Mouse (Mus musculus) cerebellum, postnatal 14 days (tissue): ENCODE measurements around the gene Naa35.

Experiments used
- DNase-seq, 2 experiments: peaks; one replicate each; pipeline ENCODE4 v3.0.0; 2021; ENCODE audit warnings: mixed read lengths in 2 of 2

The Naa35 gene

DNA sequence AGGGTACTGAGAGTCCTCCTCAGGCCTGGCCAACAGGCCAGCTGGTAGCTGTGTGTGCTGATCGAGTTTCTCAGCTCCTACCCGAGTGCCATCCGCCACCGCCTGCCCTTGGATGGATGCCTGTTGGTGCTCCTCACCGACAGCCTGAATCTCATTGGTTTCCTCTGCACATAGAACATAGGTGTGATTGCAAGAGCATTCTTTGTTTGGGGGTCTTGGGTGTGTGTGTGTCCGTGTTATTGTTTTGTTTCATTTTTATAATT, 55.0 kb downstream of the Naa35 start:
- peak; percentile 90 to 91 for DNase-seq

DNA sequence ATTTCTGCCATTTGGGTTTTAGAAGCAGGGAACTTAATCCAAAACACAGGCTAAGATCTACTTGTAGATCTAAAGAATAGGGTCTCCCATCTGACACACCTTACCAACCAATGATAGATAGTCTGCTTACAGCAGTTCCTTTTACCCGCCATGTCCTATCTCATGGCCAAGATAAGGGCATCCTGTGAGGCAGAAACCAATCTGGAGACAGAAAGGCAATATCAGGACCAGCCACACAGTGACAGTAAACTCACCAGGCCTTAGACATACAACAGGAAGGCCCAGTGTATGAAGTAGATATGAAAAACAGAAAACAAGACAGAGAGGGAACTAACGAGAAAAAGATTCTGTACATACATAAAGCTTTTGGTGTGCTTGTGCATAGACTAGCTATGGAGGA, 57.8 kb downstream of the Naa35 start:
- DNase-seq = no peak

DNA sequence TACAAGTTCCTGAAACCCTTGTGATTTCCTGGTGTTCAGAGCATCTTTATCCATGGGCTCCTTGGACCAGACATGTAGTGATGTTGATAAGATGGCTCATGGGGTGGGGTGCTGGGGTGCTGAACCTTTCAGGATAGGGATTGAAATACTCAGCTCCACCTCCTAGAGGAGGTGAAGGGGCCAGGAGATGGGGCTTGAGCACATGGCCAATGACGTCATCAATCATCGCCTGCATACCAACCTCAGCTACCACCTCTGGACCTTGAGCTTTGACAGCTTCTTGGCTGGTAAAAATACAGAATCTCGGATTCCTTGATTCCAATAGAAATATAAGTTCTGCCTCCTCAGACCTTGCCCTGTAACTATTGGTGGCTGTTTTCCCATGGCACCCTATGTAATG, 60.4 kb downstream of the Naa35 start:
- DNase-seq = no peak

DNA sequence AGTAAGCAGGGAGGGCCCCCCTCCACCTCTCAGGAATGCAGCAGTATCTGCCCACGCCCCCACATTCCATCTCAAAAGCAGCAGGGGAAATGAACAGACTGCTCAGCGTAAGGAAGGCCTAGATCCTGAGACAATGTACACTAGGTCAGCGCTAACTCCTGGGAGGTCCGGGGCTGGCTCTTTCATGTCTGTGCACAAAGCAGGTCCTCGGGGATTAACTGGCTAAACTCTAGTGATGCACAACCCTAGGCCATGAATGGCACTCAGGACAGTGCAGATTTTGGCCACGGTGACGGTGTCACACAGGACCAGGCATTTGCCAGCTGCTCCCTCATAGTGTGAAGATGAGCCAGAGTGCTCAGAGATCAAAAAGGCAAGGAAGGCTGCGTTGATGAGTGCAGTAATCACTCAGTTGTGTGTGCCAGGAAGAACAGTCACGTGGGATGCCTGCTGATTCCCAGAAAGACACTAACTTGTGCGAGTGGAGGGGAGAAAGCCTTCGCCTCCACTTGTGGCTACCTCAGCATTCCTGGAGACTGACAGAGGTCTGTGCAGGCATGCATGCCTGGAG, 61.7 kb downstream of the Naa35 start:
- no peak for DNase-seq

DNA sequence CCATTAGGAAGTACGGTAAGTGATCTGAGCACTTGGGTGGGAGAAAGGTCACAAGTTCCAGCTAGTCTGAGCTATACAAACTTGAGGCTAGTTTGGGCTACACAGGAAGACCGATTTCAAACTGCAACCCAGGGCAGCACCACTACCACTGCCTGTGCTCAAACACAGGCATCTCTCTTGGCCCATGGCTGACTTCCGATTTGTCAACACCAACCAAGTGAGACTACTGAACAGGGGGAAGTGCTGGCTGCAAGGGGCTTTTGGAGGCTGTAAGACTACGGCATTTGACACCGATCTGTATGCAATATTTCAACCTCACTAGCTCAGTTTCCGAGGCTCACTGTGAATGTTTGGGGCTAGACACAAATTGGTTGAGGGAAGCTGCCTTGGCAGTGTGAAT, 62.4 kb downstream of the Naa35 start:
- no peak for DNase-seq

DNA sequence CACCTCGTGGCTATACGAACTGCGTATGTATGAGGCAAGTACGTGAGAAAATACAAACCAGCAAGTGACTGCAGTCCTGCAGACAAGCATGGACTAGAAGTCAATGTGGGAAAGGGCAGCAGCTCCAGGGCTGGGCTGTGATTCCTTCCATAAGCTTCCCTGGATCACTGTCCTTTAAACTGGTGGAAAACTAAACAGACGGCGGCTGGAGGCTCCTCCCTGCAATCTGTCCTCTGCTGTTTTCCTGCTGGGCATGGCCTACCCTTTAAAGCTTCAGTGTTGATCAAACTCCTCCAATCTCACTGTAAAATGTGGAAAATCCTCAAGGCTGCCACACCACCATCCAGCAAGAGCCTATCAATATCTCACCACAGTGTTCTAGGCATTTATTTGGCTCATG, 63.5 kb downstream of the Naa35 start:
- DNase-seq = peak; percentile 44 to 62

DNA sequence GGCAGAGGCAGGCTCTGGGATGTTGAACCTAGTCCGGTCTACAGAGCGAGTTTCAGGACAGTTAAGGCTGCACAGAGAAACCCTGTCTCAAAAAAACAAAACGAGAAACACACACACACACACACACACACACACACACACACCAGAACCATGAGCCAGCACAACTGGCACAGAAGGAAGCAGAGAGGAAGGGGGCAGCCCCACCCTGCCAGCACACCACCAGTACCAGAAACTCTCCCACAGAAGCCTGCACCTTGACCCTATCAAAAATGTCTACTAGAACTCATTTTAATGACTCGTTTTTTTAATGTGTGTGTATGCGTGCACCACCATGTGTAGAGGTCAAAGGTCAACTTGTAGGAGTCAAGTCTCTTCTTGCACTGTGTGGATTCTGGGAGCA, 64.7 kb downstream of the Naa35 start:
- DNase-seq = no peak

DNA sequence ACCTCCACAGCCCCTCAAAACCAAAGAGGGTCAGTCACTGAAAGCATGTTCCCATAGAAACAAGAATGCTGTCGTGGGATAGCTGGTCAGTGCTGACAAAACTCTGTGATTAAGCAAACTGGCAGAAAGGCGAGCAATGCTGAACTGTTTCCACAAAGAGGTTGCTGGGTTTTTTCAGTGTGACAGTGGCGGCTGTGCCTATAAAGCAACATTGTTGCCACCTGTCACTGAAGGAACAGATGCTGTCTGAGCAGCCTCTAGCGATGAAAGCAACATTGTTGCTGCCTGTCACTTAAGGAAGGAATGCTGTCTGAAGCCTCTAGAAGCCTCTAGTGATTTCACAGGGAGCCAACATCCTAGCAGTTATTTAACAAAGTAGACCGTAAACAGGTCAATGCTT, 67.6 kb downstream of the Naa35 start:
- no peak for DNase-seq

DNA sequence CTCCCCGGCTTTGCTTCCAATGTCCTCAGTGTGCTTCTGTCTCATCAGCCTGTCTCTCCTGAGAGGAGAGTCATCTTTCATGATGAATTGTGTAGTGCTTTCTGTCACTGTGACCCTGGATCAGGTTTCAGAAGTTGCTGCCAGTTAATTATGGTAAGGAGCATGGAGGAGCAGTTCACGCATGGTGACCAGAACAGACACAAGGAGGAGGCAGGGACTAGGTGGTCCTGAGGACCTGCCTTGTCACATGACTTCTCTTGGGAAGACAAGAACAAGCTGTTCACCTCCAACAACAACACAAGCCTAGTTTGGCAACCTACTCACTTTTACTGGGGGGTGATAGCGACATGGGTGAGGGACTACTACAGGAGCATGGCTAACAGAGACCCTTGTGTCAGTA, 68.1 kb downstream of the Naa35 start:
- no peak for DNase-seq

DNA sequence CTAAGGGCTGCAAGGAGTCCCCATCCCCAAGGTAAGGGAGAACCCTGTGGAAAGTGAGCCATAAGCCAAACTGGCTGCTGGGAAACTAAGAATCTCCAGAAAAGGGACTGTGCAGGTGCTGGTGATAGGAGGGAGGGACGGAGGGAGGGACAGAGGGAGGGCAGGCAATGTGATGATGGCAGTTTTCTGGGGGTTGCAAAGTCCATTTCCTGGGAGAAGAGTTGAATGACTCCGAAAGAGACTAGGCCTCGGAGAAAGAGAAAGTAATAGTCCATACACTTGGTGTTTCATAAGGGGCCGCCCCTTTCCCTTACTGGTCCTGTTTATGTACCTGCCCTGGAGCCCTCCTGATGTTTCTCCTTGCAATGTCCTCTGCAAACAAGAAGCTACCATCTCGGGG, 69.4 kb downstream of the Naa35 start:
- DNase-seq = no peak

DNA sequence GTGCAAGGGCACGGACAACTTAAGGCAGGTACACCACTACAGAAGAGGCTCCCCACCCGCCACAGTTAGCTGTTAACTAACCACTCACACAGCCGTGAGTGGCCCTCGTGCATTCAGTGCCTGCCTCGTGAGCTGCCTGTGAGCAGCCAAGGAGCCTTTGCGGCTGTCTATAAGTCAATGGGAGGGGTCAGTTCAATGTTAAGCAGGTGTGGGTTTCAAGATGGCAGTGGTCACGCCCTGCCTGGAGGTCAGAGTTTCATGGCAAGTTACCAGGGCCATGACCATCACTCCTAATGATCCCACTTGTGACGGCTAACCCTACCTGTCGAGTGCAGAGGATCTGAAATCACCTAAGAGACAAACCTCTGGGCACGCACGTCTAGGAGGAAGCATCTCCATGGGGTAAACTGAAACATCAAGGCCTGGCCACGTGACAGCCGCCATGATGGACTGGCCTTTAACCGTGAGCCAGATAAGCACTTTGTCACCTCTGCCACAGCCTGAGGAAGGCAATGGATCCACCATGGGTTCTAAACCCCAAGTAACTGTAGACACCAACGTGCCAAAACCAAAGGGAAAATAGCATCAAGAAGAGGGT, 70.8 kb downstream of the Naa35 start:
- no peak for DNase-seq

DNA sequence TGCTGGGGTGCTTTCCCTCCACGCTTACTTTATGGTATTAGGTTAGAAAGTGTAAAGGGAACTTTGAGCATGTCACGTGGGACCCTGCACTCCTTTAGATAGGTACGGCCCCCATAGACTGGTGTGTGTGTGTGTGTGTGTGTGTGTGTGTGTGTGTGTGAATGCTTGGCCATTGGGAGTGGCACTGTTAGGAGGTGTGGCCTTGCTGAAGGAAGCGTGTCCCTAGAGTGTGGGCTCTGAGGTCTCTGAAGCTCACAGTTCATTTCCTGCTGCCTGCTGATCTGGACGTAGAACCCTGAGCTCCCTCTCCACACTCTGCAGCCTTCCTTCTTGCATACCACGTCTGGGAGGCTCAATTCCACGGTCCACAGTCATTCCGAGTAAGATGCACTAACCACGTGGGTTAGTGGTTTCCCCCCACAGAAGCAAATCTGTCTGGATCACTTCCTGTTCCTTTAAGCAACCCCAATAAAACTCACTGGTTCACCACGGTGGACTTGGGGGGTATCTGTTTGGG, 71.3 kb downstream of the Naa35 start:
- no peak for DNase-seq

DNA sequence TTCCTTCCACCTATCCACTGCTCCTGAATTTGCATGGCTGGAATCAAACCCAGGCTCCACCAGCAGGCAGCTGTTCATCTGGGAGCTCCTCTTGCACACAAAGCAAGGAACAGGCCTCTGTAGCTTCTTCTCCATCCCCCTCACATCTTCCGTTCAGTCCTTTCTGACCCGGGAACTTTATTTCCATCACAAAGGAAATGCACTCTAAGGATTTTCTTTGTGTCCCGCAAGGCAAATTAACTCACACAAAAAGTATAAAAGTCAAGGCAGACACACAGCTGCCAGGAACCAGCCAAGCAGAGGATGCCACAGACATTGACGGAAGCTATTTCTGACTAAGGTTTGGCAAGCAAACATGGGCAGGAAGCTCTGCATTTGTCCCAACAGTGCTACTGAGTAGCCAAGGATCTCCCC, 71.9 kb downstream of the Naa35 start:
- no peak for DNase-seq

DNA sequence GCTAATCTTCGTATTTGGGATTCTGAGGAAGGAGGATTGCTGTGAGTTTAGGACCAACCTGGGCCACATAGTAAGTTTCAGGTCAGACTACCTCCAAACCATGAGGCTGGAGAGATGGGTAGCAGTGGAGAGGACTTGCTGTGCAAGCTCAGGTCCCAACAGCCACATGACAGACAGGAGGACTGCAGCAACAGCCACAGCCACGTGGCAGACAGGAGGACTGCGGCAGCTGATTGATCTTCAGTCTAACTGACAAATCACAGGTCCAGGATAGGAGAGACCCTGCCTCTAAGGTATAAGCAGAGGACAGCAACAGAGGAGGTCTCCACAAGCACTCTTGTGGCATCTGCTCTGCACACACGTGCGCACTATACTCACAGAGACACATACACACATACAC, 72.7 kb downstream of the Naa35 start:
- DNase-seq = no peak

DNA sequence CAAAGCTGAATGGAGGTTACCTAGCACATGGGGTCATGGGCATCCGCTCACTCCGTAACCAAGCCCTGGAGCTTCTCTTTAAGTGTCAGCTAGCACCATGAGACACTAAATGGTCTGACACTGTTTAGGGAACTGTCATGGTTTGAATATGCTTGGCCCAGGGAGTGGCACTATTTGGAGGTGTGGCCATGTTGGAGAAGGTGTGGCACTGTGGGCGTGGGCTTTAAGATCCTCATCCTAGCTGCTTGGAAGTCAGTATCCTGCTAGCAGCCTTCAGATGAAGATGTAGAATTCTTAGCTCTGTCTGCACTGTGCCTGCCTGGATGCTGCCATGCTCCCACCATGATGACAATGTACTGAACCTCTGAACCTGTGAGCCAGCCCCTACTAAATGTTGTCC, 75.3 kb downstream of the Naa35 start:
- no peak for DNase-seq

DNA sequence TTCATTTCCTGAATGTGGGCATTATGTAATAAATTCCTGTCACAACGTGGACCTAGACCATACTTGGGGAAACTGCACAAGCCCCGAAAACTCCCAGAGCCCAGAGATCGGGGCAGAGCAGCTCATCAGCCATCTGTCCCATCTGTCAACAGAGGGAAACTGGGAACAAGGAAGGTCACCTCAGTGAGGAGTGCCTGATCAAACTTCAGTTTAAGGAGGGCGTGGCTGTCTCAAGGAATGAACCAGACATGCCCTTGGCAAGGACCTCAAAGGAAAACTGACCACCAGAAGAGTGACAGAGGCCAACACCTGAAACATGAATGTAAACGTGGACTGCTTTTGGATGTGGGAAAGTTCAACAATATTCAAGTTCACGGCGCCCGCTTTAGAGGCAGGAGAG, 76.3 kb downstream of the Naa35 start:
- no peak for DNase-seq

DNA sequence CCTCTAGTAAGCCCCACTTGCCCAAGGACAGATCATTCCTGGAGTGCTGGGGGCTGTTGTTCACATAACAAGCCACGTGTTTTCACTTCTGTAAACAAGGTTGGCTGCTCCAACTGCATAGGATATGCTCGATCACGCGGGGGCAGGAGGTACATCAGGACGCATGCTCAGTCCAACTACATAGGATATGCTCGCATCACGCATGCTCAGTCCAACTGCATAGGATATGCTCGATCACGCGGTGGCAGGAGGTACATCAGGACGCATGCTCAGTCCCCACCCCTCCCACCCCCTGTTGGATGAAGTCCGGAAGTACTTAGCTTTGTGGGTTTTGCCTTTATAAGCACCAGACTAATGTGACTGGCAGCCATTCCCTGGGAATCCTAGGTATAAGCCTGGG, 76.9 kb downstream of the Naa35 start:
- no peak for DNase-seq

DNA sequence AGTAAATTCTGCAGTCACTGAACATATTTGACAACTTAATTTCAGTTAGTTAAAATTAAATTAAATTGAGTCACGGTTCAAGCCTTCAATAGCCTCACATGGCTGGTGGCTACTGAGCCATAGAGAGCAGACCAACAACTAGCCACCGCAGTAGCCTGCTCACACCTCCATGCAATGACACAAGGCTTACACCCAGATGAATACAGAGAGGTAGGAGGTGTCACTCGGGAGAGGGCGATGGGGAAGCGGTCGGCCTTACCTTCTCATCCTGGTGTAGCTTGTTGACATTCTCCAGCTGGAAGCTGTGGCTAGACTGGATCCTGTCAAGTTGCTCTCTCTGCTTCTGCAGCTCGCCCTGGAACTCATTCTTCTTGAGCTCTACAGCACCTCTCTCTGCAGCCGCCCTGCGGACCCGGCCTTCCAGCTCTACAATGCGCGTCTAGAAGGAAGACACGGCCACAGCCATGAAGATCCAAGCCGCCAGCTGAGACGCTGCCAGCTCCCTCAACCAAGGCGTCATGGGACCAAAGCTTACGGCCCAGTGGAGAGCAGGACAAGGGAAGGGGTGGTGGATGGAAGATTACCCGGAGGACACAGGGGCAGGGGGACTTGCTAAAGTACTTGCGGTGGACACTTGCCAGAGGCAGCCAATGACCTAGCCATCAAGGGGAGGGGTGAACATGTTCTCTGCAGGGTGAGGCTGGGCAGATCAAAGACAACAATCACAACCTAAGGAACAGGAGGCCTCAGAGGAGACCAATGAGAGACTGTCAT, 79.1 kb downstream of the Naa35 start:
- no peak for DNase-seq

DNA sequence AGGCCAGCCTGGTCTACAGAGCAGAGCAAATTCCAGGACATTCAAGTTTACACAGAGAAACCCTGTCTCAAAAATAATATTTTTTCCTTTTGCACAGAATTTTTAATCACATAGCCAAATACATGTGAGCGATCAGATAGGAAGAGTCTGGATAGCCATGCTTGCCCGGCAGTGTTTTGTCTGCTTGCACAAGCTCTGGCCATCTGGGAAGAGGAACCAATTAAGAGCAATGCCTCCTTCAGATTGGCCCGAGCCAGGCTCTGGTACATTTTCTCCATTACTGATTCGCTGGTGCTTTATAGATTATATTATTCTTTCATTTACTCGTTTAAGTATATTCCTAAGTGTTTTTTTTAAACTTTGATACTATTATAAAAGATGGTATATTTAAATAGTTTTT, 82.7 kb downstream of the Naa35 start:
- DNase-seq = no peak

DNA sequence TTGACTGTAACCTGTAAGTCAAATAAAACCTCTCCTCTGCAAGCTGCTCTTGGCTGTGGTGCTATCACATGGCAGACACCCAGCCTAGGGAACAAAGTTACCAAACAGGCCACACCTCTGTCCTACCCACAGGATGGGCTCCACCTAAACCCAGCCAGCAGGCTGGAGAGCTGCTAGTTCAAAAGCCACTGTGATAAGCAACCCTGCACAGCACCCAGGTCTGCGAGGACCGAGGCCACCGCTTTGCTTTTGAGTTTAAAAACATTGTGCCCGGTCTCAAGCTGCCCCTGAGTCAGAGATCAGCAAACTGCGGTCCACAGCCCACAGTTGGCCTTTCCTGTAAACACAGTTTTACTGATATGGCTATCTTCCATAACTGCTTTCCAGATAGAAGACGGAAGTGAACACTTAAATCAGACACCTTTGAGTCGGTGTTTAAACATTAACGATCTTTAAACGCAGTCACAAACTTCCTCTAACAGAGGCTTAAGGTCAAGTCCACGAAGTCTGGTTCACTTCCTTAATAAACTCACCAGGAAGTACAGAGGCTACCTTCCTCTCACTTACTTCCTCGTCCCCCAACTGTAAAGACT, 83.5 kb downstream of the Naa35 start:
- no peak for DNase-seq

DNA sequence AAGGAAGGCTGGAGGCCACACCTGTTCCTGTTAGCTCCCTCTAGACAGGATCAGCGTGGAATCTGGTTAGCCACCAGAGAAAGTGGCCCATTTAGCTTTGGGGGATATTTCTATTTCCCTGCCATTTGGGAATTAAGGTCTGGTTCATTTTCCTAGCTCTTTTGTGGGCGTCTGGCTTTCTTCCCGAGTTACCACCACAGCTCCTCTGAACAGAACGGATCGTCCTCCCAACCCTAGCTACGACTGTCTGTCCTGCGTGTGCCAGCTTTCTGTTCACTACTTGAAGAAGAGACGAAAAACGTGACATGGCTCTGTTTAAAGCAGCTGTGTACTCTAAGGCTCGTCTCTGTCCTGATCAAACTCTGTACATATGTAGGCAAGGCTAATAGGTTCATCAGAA, 84.9 kb downstream of the Naa35 start:
- DNase-seq = no peak

DNA sequence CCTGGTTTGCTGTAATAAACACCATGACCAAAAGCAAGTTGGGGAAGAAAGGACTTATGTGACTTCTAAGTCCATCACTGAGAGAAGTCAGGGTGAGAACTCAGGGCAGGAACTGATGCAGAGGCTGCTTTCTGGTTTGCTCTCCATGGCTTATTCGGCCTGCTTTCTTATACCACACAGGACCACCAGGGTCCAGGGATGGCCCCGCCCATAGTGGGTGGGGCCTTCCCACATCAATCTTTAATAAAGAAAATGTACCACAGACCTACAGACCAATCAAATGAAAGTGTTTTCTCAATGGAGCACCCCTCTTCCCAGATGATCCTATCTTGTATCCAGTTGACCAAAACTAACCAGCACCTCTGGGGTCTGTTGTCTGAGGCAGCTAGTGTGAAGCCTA, 86.5 kb downstream of the Naa35 start:
- no peak for DNase-seq

DNA sequence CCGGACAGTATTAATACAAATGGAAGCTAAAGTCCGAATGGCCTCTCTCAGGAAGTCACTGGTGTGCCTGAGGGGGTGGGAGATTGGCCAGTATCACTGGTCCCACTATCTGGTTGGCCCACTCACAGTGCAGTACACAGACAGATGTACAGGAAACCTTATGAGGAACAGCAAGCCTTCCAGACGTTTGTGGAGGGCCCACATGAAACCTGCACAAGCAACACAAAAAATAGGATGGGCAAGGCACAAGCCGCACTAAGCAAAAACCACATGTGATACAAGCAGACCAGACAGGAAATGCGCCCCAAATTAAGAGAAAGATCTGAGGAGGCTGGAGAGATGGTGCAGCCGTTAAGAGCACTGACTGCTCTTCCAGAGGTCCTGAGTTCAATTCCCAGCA, 87.2 kb downstream of the Naa35 start:
- no peak for DNase-seq

DNA sequence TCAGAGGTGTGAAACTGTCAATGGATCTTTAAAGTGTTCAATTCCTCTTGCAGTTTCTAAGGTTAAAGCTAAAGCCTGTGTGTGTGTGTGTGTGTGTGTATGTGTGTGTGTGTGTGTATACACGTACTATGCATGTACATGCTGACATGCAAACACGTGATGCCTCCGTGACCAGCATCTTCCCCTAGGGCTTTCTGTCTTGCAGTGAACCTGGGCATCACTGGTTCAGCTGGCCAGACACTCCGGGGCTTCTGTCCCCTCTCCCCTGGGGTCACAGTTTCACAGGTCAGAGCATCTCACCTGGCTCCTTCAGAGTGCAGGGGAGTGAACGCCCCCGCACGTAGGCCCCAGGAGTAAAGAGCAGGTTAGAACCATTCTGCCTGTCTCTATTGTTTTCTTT, 88.5 kb downstream of the Naa35 start:
- no peak for DNase-seq
